Mouse (Mus musculus) limb, embryonic 15.5 days (tissue): ENCODE results near the gene Cfap97d1. TPM values are rescaled to one million over a fixed set of nuclear protein-coding genes. Genes with fewer than 3 reads are reported as not detected.

Source experiments
- ATAC-seq: fragments of 200-750 bp; cut with Nextera tagmentation; 2 replicates; pipeline ENCODE4 v1.8.0; 2017; ENCODE audit warnings: low read depth, moderate TSS enrichment; ENCODE audit not compliant: insufficient number of reproducible peaks, low FRiP score, low TSS enrichment
- H3K27ac ChIP-seq: fragments of 300-500 bp; sonication (generic); 2 replicates; pipeline ENCODE4 v1.5.1; 2015; ENCODE audit warnings: moderate library complexity, mild to moderate bottlenecking, inconsistent platforms
- H3K27me3 ChIP-seq: fragments of 300-500 bp; sonication (generic); 2 replicates; pipeline ENCODE4 v1.6.1; 2015; ENCODE audit warnings: inconsistent platforms
- H3K36me3 ChIP-seq: fragments of 300-500 bp; sonication (generic); 2 replicates; pipeline ENCODE4 v1.6.1; 2015; ENCODE audit warnings: inconsistent platforms
- H3K4me1 ChIP-seq: fragments of 300-500 bp; sonication (generic); 2 replicates; pipeline ENCODE4 v1.6.1; 2015; ENCODE audit warnings: inconsistent platforms
- H3K4me2 ChIP-seq: fragments of 300-500 bp; sonication (generic); 2 replicates; pipeline ENCODE4 v1.6.1; 2015; ENCODE audit warnings: mild to moderate bottlenecking, inconsistent platforms
- H3K4me3 ChIP-seq: fragments of 300-500 bp; sonication (generic); 2 replicates; pipeline ENCODE4 v1.5.1; 2015; ENCODE audit warnings: mild to moderate bottlenecking, inconsistent platforms
- H3K9ac ChIP-seq: fragments of 300-500 bp; sonication (generic); 2 replicates; pipeline ENCODE4 v1.6.1; 2015; ENCODE audit warnings: inconsistent platforms
- H3K9me3 ChIP-seq: fragments of 300-500 bp; sonication (generic); 2 replicates; pipeline ENCODE4 v1.6.1; 2016; ENCODE audit warnings: inconsistent platforms
- WGBS: fragments of 180-500 bp; shearing (Covaris S2); methylation state at CpG from one replicate; pipeline ENCODE4 v1.1.7; 2015; 5-methylcytosine and 5-hydroxymethylcytosine counted together
- polyA plus RNA-seq: library from polyadenylated mRNA; unstranded; fragments of >200 nt; fragmentation: Nextera tagmentation; extraction: Ambion mirVana; gene quantifications from 2 replicates; pipeline ENCODE4 v1.2.1, GENCODE M21; 2015

Gene Cfap97d1
- polyA plus RNA-seq, 1 experiment from 2014 or later: not detected

GRCm38 (mm10) chr11:102040138-102040524, 56.1 kb downstream of the Cfap97d1 start:
- Histone ChIP-seq H3K9ac (no peak overlapping the region), H3K27me3 (no peaks in the 10 kb centered on the region), H3K27ac (no peak overlapping the region), H3K4me1 (0 out of 2 replicates have a peak, but pooled peaks cover 2% of the 10 kb centered on the region), H3K9me3 (no peaks in the 10 kb centered on the region), H3K4me2 (0 out of 2 replicates have a peak overlapping the region, but pooled peaks have one; percentile 24), H3K4me3 (no peak overlapping the region; the same call in 1 of the 2 replicates), H3K36me3 (no peaks in the 10 kb centered on the region)
- ATAC-seq: no peak; the same call in 1 of the 2 replicates
- 1% methylated on average over 9 of the region's 9 CpGs for WGBS

GRCm38 (mm10) chr11:102040646-102041045, 56.6 kb downstream of the Cfap97d1 start:
- ATAC-seq: no peak
- H3K27ac ChIP-seq: no peak overlapping the region
- no peaks in the 10 kb centered on the region for H3K9me3 ChIP-seq
- WGBS: 80% methylated on average over 4 of the region's 4 CpGs
- 0 out of 2 replicates have a peak, but pooled peaks cover 2% of the 10 kb centered on the region for H3K4me1 ChIP-seq
- no peak overlapping the region for H3K4me3 ChIP-seq
- no peaks in the 10 kb centered on the region for H3K36me3 ChIP-seq
- no peaks in the 10 kb centered on the region for H3K27me3 ChIP-seq
- H3K4me2 ChIP-seq: no peak overlapping the region
- H3K9ac ChIP-seq: no peak overlapping the region

GRCm38 (mm10) chr11:102041350-102041949, 57.4 kb downstream of the Cfap97d1 start, which contains the start of gene Cd300lg:
TSS of gene Cd300lg (plus strand) at chr11:102041509.
- WGBS: 57% methylated on average over 5 of the region's 5 CpGs
- no peak within 1 kb of the TSS for H3K4me2 ChIP-seq
- 0 out of 2 replicates have a peak, but pooled peaks cover 2% of the 10 kb centered on the region for H3K4me1 ChIP-seq
- H3K36me3 ChIP-seq: no peaks in the 10 kb centered on the region
- no peak within 1 kb of the TSS for H3K27ac ChIP-seq
- ATAC-seq: no peak
- H3K9me3 ChIP-seq: no peaks in the 10 kb centered on the region
- H3K4me3 ChIP-seq: no peak within 1 kb of the TSS
- no peaks in the 10 kb centered on the region for H3K27me3 ChIP-seq
- no peak within 1 kb of the TSS for H3K9ac ChIP-seq

Other genes with a start within 250 kb of the Cfap97d1 start
- 10.3 and 10.8 TPM in 2 replicates for gene Etv4, start 198.9 kb upstream of the Cfap97d1 start, polyA plus RNA-seq
- 15.8 and 18.6 TPM in 2 replicates for gene Meox1, start 89.9 kb upstream of the Cfap97d1 start, polyA plus RNA-seq
- 0.16 and 0.50 TPM in 2 replicates for gene Sost, start 17.3 kb upstream of the Cfap97d1 start, polyA plus RNA-seq
- gene Dusp3, start 2.7 kb downstream of the Cfap97d1 start, polyA plus RNA-seq: 26.9 and 37.0 TPM in 2 replicates
- gene Mpp3, start 44.2 kb downstream of the Cfap97d1 start, polyA plus RNA-seq: 5.8 and 6.0 TPM in 2 replicates
- gene Cd300lg, start 57.2 kb downstream of the Cfap97d1 start, polyA plus RNA-seq: 2.2 and 2.4 TPM in 2 replicates
- gene Mpp2, start 104.2 kb downstream of the Cfap97d1 start, polyA plus RNA-seq: 7.5 and 8.8 TPM in 2 replicates
- not detected in 2 replicates for gene Ppy, start 117.0 kb downstream of the Cfap97d1 start, polyA plus RNA-seq
- gene Pyy, start 123.6 kb downstream of the Cfap97d1 start, polyA plus RNA-seq: not detected in 2 replicates
- 0.12 and 0.14 TPM in 2 replicates for gene Nags, start 161.2 kb downstream of the Cfap97d1 start, polyA plus RNA-seq
- 37.5 and 40.3 TPM in 2 replicates for gene Tmem101, start 172.1 kb downstream of the Cfap97d1 start, polyA plus RNA-seq
- 119 and 130 TPM in 2 replicates for gene Lsm12, start 201.0 kb downstream of the Cfap97d1 start, polyA plus RNA-seq
- 25.1 and 27.6 TPM in 2 replicates for gene G6pc3, start 205.3 kb downstream of the Cfap97d1 start, polyA plus RNA-seq
- gene Hdac5, start 245.9 kb downstream of the Cfap97d1 start, polyA plus RNA-seq: 94.1 and 96.7 TPM in 2 replicates